Mouse (Mus musculus): ENCODE results near the gene Rufy1. TPM values are rescaled to one million over a fixed set of nuclear protein-coding genes. Genes with fewer than 3 reads are reported as not detected.

Gene Rufy1
- total RNA-seq (2021): 10 to 100 TPM; 27.6 to 30.4 TPM
- 26.0 and 41.4 TPM in 2 replicates for polyA plus RNA-seq (2012; rRNA removed)
- long read RNA-seq, transcript Rufy1-201 (18 exons, 2,688 nt): major isoform, 54 of 60 reads
- long read RNA-seq, partial matches to known transcripts: 2 of 60 reads
- long read RNA-seq, other reads (novel, unspliced or antisense): 4 of 60 reads

DNA sequence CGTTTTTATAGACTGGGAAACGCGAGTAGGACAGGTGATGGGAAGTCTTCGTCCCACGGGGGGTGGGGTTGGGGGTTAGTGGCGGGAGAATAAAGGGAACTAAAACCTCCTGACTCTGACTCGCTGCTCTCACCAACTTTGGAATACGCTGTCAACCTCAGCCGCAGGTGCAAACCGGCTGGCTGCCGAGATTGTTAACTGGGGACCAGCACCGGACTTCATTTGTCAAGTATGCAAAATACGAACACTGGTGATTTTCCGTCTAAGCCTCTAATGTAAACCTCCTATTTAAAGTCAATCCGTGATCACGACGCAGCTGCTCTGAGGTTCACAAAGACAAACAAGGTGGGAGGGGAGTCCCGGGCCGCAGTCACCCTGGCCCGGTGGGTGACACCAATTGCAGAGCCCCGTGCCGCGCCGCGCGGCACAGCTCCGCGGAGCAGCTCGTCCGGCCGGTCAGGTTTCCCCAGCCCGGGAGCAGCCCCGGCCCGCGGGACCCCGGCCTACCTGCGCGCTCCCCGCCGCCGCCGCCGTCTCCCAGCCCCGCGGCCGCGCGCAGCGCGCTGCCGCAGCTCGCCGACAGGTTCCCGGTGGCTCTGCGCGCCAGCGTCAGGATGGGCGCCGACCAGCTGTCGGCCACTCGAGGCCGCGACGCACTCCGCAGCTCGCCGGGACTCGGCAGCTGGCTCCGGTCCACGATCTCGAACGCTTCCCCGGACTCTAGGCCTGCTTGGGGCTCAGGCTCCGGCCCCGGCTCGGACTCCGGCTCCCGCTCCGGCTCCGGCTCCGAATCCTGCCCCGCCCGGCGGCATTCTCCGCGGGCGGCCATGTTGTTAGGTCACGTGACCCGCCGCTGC lies at the start of gene Rufy1:
Gene Rufy1 (minus strand): TSS at position 849 of the 857 bp plus-strand sequence.
- peaks cover 4% of the 10 kb centered on the region; the same call in 1 of the 2 replicates for H3K79me2 ChIP-seq (replicated peaks; ENCODE audit: control insufficient read depth, insufficient read depth, low read length)
- H3K36me3 ChIP-seq (ENCODE audit: control insufficient read depth, insufficient read depth, low read length): no peaks in the 10 kb centered on the region
- peak; percentile 92 for DNase-seq
- peak within 1 kb of the TSS; percentile 98 for H3K27ac ChIP-seq
- peak within 1 kb of the TSS; percentile 92 for H3K4me3 ChIP-seq
- TF ChIP-seq CTCF (IDR thresholded peaks at IDR 0.05) (peak; percentile 32), POLR2A (IDR thresholded peaks at IDR 0.05; ENCODE audit: insufficient read depth, low read depth, low read length) (no peak; the same call in 1 of the 2 replicates), EP300 (IDR thresholded peaks at IDR 0.05; ENCODE audit: insufficient read depth, low read depth, low read length) (no peak)
- peaks cover 3% of the 10 kb centered on the region for H3K4me1 ChIP-seq (ENCODE audit: control insufficient read depth, insufficient read depth, low read length)
- no peaks in the 10 kb centered on the region for H3K27me3 ChIP-seq (ENCODE audit: control insufficient read depth, insufficient read depth, low read length)
- peak within 1 kb of the TSS; percentile 97 for H3K9ac ChIP-seq (ENCODE audit: low read depth, low read length)
- WGBS: under 1% methylated on average over 90 of the region's 90 CpGs
- intact Hi-C loops (cut with DNase I): no loop called here

DNA sequence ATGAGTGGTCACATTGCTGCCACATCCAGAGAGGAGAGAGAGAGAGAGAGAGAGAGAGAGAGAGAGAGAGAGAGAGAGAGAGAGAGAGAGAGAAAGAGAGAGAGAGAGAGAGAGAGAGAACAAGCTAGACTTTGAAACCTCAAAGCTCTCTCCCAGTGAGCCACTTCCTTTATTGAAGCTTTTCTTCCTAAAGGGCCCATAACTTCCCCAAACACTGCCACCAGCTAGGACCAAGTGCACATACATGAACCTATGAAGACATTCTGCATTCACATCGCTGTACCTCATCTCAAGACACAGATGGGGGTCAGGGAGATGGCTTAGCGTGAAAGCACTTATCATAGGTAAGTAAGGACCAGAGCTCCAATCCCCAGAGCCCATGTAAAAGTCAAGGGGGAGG lies 47.1 kb upstream of the Rufy1 start:
- Histone ChIP-seq H3K79me2 (replicated peaks; ENCODE audit: control insufficient read depth, insufficient read depth, low read length) (no peaks in the 10 kb centered on the region), H3K4me3 (no peak overlapping the region), H3K27ac (no peak overlapping the region), H3K36me3 (ENCODE audit: control insufficient read depth, insufficient read depth, low read length) (no peaks in the 10 kb centered on the region), H3K27me3 (ENCODE audit: control insufficient read depth, insufficient read depth, low read length) (no peaks in the 10 kb centered on the region), H3K9ac (ENCODE audit: low read depth, low read length) (no peak overlapping the region), H3K4me1 (ENCODE audit: control insufficient read depth, insufficient read depth, low read length) (no peaks in the 10 kb centered on the region)
- TF ChIP-seq EP300 (IDR thresholded peaks at IDR 0.05; ENCODE audit: insufficient read depth, low read depth, low read length): no peak
- no peak for TF ChIP-seq POLR2A (IDR thresholded peaks at IDR 0.05; ENCODE audit: insufficient read depth, low read depth, low read length)
- TF ChIP-seq CTCF (IDR thresholded peaks at IDR 0.05): no peak
- no peak for DNase-seq
- intact Hi-C loops (cut with DNase I): no loop called here
- 86% methylated on average over 2 of the region's 2 CpGs for WGBS

- DNase-seq: no peak
- Histone ChIP-seq H3K4me3 (no peak overlapping the region), H3K79me2 (replicated peaks; ENCODE audit: control insufficient read depth, insufficient read depth, low read length) (no peaks in the 10 kb centered on the region), H3K27ac (no peak overlapping the region), H3K36me3 (ENCODE audit: control insufficient read depth, insufficient read depth, low read length) (no peaks in the 10 kb centered on the region), H3K4me1 (ENCODE audit: control insufficient read depth, insufficient read depth, low read length) (no peaks in the 10 kb centered on the region), H3K9ac (ENCODE audit: low read depth, low read length) (no peak overlapping the region), H3K27me3 (ENCODE audit: control insufficient read depth, insufficient read depth, low read length) (no peaks in the 10 kb centered on the region)
- intact Hi-C loops (cut with DNase I): no loop called here
- TF ChIP-seq CTCF (IDR thresholded peaks at IDR 0.05) (no peak), POLR2A (IDR thresholded peaks at IDR 0.05; ENCODE audit: insufficient read depth, low read depth, low read length) (no peak), EP300 (IDR thresholded peaks at IDR 0.05; ENCODE audit: insufficient read depth, low read depth, low read length) (no peak)
- 56% methylated on average over 11 of the region's 11 CpGs for WGBS
Measured at GRCm38 (mm10) chr11:50477486-50478070, 46.7 kb upstream of the Rufy1 start.

- WGBS: 11% methylated on average over 6 of the region's 6 CpGs
- TF ChIP-seq EP300 (IDR thresholded peaks at IDR 0.05; ENCODE audit: insufficient read depth, low read depth, low read length) (no peak), CTCF (IDR thresholded peaks at IDR 0.05) (no peak), POLR2A (IDR thresholded peaks at IDR 0.05; ENCODE audit: insufficient read depth, low read depth, low read length) (no peak)
- H3K79me2 ChIP-seq (replicated peaks; ENCODE audit: control insufficient read depth, insufficient read depth, low read length): no peaks in the 10 kb centered on the region
- H3K4me1 ChIP-seq (ENCODE audit: control insufficient read depth, insufficient read depth, low read length): no peaks in the 10 kb centered on the region
- H3K27ac ChIP-seq: no peak overlapping the region
- no peak overlapping the region for H3K9ac ChIP-seq (ENCODE audit: low read depth, low read length)
- H3K36me3 ChIP-seq (ENCODE audit: control insufficient read depth, insufficient read depth, low read length): no peaks in the 10 kb centered on the region
- no peak for DNase-seq
- H3K4me3 ChIP-seq: no peak overlapping the region
- intact Hi-C loops (cut with DNase I): no loop called here
- H3K27me3 ChIP-seq (ENCODE audit: control insufficient read depth, insufficient read depth, low read length): no peaks in the 10 kb centered on the region
Measured at GRCm38 (mm10) chr11:50476971-50477370, 46.0 kb upstream of the Rufy1 start.

- intact Hi-C loops (cut with DNase I): no loop called here
- WGBS: 67% methylated on average over 1 of the region's 1 CpGs
Measured at GRCm38 (mm10) chr11:50473933-50474332, 43.0 kb upstream of the Rufy1 start.

More at GRCm38 (mm10) chr11:50473933-50474332, 43.0 kb upstream of the Rufy1 start:
- TF ChIP-seq CTCF (IDR thresholded peaks at IDR 0.05): no peak
- no peak for TF ChIP-seq EP300 (IDR thresholded peaks at IDR 0.05; ENCODE audit: insufficient read depth, low read depth, low read length)
- no peak for TF ChIP-seq POLR2A (IDR thresholded peaks at IDR 0.05; ENCODE audit: insufficient read depth, low read depth, low read length)
- Histone ChIP-seq H3K36me3 (ENCODE audit: control insufficient read depth, insufficient read depth, low read length) (no peaks in the 10 kb centered on the region), H3K4me3 (no peak overlapping the region), H3K4me1 (ENCODE audit: control insufficient read depth, insufficient read depth, low read length) (no peaks in the 10 kb centered on the region), H3K27ac (no peak overlapping the region), H3K9ac (ENCODE audit: low read depth, low read length) (no peak overlapping the region), H3K27me3 (ENCODE audit: control insufficient read depth, insufficient read depth, low read length) (no peaks in the 10 kb centered on the region), H3K79me2 (replicated peaks; ENCODE audit: control insufficient read depth, insufficient read depth, low read length) (no peaks in the 10 kb centered on the region)
- DNase-seq: no peak
